Comparison of ENCODE assay signal across 20 mouse cellular contexts in the genomic region with DNA sequence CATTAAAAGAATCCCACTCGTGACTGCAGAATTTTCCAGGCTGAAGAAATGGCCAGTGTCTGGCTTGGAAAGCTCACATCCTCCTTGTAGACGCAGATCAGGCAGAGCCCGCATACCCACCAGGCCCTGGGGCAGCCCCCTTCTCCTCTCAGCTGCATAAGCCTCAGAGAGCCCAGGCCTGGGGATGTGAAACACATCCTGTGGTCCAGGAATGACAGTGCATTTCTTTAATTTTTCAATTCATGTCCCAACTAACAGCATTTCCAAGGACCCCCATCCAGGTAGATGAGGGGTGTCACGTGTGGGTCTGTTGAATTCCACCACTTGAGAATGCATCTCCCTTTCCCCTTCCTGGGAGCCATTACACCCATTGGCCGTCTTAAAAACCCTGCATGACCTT.
"Had no signal": no experiment of that assay in that cellular context is flagged by ENCODE, and none has a peak within 500 bp of the region (broad histone marks: within the 10 kb centered on the region; RNA-seq: fewer than 3 reads in every experiment).

No protein-coding gene starts in this region.

- H3K4me2 ChIP-seq: embryonic facial prominence, embryonic 12.5 days; embryonic facial prominence, embryonic 13.5 days; embryonic facial prominence, embryonic 15.5 days; forebrain, embryonic 12.5 days; forebrain, embryonic 15.5 days had no signal

- DNase-seq: cerebellum, adult 2 months; cerebellum, adult 8-10 months; cerebellum, adult 9-10 months; cerebellum, adult 9-11 months; embryo, embryonic 11 days; forebrain, postnatal 0 days; gastrocnemius, postnatal 25 days; heart, adult 2 months had no signal

- H3K9me3 ChIP-seq: embryonic facial prominence, embryonic 10.5 days; embryonic facial prominence, embryonic 12.5 days; embryonic facial prominence, embryonic 13.5 days; embryonic facial prominence, embryonic 15.5 days; forebrain, embryonic 10.5 days; forebrain, embryonic 12.5 days; forebrain, embryonic 15.5 days; heart, embryonic 10.5 days had no signal

- H3K9ac ChIP-seq: embryonic facial prominence, embryonic 12.5 days; embryonic facial prominence, embryonic 13.5 days; embryonic facial prominence, embryonic 15.5 days; forebrain, embryonic 12.5 days; forebrain, embryonic 15.5 days; forebrain, postnatal 0 days had no signal

- H3K36me3 ChIP-seq: embryonic facial prominence, embryonic 10.5 days; embryonic facial prominence, embryonic 12.5 days; embryonic facial prominence, embryonic 13.5 days; embryonic facial prominence, embryonic 15.5 days; forebrain, embryonic 10.5 days; forebrain, embryonic 12.5 days; forebrain, embryonic 15.5 days; heart, embryonic 10.5 days had no signal

- H3K27ac ChIP-seq: embryonic facial prominence, embryonic 10.5 days; embryonic facial prominence, embryonic 12.5 days; embryonic facial prominence, embryonic 13.5 days; embryonic facial prominence, embryonic 15.5 days; forebrain, embryonic 10.5 days; forebrain, embryonic 12.5 days; forebrain, embryonic 15.5 days; gastrocnemius, adult 2 months; heart, adult 2 months; heart, embryonic 10.5 days had no signal

- H3K4me3 ChIP-seq: embryonic facial prominence, embryonic 10.5 days; embryonic facial prominence, embryonic 12.5 days; embryonic facial prominence, embryonic 13.5 days; embryonic facial prominence, embryonic 15.5 days; erythroblast, embryonic 14.5 days; forebrain, embryonic 10.5 days; forebrain, embryonic 12.5 days; forebrain, embryonic 15.5 days; gastrocnemius, adult 2 months; heart, adult 2 months; heart, embryonic 10.5 days had no signal

- ATAC-seq: forebrain, embryonic 14.5 days; forebrain, embryonic 15.5 days; forebrain, embryonic 16.5 days; forebrain, postnatal 0 days had no signal
